Mouse (Mus musculus): ENCODE results near the gene Luc7l3. TPM values are rescaled to one million over a fixed set of nuclear protein-coding genes. Genes with fewer than 3 reads are reported as not detected.
"Not testable (repeated sequence)": the region's sequence is repeated elsewhere in the genome, so short reads cannot be mapped to it uniquely, and the experiment has no call there.

The Luc7l3 gene
- polyA plus RNA-seq, 1 experiment from 2014 or later, result 165 TPM

DNA sequence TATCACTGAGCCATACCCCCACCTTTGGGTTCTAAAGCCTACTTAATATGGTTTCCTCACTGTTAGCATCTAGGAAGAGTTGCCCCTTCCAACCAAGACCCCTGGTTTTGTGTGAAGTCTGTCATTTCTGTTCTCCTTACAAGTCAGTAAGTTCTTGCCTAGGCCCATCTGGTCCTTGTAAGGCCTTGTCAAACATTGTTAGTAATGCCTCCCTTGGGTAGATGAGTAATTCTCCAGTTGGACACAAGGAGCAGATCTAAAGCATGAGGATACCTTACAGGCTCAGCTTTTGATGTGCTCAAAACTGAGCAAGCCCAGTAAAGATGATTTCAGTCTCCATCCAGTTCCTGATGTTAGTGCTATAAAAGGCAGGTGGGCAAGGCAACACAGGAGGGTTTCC is 53.0 kb downstream of the Luc7l3 start:
- Histone ChIP-seq H3K9ac (replicated peaks) (no peak overlapping the region), H3K4me2 (replicated peaks) (no peak overlapping the region), H3K9me3 (no peaks in the 10 kb centered on the region), H3K36me3 (no peaks in the 10 kb centered on the region), H3K4me1 (replicated peaks) (peaks cover 9% of the 10 kb centered on the region), H3K27ac (no peak overlapping the region), H3K27me3 (no peaks in the 10 kb centered on the region), H3K4me3 (replicated peaks) (no peak overlapping the region)
- no peak for ATAC-seq

DNA sequence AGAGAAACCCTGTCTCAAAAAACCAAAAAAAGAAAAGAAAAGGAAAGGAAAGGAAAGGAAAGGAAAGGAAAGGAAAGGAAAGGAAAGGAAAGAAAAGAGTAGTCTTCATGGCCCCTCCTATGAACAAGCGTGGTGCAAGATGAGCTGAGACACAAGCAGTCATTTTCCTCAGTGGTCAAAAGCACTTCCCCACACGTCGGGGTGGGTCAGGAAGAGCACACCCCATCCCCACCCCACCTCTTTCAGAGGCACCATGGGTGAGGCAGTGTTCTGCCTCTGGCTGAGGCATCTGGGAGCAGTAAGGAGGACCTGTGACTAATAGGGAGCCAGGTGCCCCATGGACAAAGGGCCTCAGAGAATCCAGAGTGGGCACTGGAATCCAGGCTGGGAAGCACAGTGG is 55.6 kb downstream of the Luc7l3 start:
- not testable (repeated sequence) for H3K27me3 ChIP-seq; H3K4me3 ChIP-seq (replicated peaks); ATAC-seq; H3K36me3 ChIP-seq; H3K4me1 ChIP-seq (replicated peaks); H3K4me2 ChIP-seq (replicated peaks); H3K9ac ChIP-seq (replicated peaks); H3K9me3 ChIP-seq; H3K27ac ChIP-seq
- 82% methylated on average over 3 of the region's 3 CpGs for WGBS

DNA sequence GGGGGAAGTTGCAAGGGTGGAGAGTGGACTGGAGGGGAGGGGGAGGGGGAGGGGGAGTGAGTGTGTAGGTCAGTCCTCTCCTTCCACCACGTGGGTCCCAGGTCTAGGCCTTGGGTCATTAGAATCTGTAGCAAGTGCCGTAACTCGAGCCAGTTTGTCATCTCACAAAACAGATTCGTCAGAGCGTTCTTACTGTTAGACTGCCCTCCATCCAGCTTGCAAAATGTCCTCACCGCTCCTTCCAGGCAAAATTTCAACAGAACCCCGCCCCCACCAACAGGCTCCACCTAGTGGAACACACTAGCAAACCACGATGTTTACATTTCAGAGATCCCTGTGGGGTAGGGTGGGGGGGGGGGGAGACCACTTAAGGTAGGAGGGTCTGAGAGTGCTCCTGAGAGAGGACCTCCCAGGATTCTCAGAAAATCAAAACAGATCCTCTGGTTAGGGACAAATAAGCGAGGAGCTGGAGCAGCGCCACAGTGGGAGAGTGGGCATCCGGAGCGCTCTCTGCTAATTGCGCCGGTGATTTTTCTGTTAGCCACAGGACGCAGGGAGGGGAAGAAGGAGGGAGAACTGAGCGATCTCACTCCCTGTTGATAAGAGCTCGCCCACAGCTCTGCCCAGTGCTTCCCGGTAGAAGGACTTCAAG is 56.5 kb downstream of the Luc7l3 start:
- Histone ChIP-seq H3K27me3 (no peaks in the 10 kb centered on the region), H3K27ac (peak overlapping the region; percentile 4; the same call in 1 of the 2 replicates), H3K4me3 (replicated peaks) (peak overlapping the region; percentile 36), H3K9me3 (no peaks in the 10 kb centered on the region), H3K4me2 (replicated peaks) (peak overlapping the region; percentile 55), H3K4me1 (replicated peaks) (peaks cover 9% of the 10 kb centered on the region), H3K36me3 (no peaks in the 10 kb centered on the region), H3K9ac (replicated peaks) (peak overlapping the region; percentile 33; the same call in 1 of the 2 replicates)
- 1% methylated on average over 18 of the region's 18 CpGs for WGBS
- peak; percentile 57 for ATAC-seq

DNA sequence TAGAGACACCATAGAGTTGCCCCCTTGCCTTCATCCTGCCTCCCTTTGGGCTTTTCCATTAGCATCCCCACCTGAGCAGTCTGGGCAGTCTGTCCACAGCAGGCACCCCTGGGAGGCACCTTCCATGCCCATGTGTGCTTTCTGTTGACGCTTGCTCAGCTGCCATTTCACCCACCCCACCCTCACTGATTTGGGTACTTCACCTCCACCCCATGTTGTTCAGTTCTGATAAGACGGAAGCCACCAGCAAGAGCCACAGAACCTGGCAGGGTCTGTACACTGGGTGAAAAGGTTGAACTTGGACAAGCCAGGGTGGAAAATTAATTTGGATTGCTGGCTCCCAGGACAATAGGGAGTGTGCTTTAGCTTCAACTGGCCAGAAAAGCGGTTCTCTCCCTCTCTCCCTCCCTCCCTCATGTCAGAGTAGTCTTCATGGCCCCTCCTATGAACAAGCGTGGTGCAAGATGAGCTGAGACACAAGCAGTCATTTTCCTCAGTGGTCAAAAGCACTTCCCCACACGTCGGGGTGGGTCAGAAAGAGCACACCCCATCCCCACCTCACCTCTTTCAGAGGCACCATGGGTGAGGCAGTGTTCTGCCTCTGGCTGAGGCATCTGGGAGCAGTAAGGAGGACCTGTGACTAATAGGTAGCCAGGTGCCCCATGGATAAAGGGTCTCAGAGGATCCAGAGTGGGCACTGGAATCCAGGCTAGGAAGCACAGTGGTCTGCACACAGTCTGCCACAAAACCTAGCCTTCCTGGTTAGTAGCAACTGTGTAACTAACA is 60.0 kb downstream of the Luc7l3 start:
- H3K27ac ChIP-seq, result no peak overlapping the region
- no peaks in the 10 kb centered on the region for H3K27me3 ChIP-seq
- 75% methylated on average over 6 of the region's 6 CpGs for WGBS
- H3K36me3 ChIP-seq, result no peaks in the 10 kb centered on the region
- ATAC-seq, result no peak
- H3K4me1 ChIP-seq (replicated peaks), result peaks cover 9% of the 10 kb centered on the region
- H3K9ac ChIP-seq (replicated peaks), result no peak overlapping the region
- H3K9me3 ChIP-seq, result no peaks in the 10 kb centered on the region
- no peak overlapping the region for H3K4me2 ChIP-seq (replicated peaks)
- H3K4me3 ChIP-seq (replicated peaks), result no peak overlapping the region

DNA sequence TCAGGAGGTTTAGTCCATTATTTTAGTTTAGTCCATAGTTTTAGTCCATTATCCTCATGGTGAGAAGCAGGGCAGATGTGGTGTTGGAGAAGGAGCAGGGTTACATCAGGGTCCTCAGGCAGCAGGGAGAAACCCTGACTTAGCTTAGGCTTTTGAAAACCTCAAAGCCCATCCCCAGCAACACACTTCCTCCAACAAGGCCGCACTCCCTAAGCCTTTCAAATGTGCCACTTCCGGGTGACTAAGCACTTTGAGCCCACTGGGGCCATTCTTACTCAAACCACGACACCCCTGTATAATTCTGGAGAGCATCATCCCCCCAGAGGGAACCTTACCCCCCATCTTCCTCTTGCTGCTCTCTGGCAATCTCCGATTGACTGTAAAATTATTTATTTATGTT is 62.0 kb downstream of the Luc7l3 start:
- no peak for ATAC-seq
- H3K4me2 ChIP-seq (replicated peaks), result no peak overlapping the region
- no peak overlapping the region for H3K27ac ChIP-seq
- H3K36me3 ChIP-seq, result no peaks in the 10 kb centered on the region
- H3K4me3 ChIP-seq (replicated peaks), result no peak overlapping the region
- H3K4me1 ChIP-seq (replicated peaks), result peaks cover under 1% of the 10 kb centered on the region; the same call in 1 of the 2 replicates
- H3K27me3 ChIP-seq, result no peaks in the 10 kb centered on the region
- no peaks in the 10 kb centered on the region for H3K9me3 ChIP-seq
- 72% methylated on average over 4 of the region's 4 CpGs for WGBS
- H3K9ac ChIP-seq (replicated peaks), result no peak overlapping the region

DNA sequence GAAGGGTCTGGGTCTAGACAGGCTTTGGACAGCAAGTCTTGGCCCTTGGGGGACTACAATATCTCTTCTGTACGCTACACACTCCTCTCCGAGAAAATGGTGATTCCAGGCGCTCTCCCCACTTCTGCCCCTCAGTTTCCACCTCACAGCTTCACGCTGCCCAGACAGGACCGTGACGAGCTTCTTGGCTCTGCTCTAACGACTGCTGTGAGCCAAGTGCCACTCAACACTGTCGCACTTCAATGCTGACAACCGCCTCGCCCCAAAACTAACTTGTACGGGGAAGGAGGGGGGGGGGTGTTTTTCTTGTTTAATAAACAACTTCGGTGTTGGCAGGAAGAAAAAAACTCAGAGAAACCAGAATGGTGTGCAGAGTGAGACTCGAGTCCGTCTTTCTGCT is 63.8 kb downstream of the Luc7l3 start:
- no peak for ATAC-seq
- no peaks in the 10 kb centered on the region for H3K36me3 ChIP-seq

DNA sequence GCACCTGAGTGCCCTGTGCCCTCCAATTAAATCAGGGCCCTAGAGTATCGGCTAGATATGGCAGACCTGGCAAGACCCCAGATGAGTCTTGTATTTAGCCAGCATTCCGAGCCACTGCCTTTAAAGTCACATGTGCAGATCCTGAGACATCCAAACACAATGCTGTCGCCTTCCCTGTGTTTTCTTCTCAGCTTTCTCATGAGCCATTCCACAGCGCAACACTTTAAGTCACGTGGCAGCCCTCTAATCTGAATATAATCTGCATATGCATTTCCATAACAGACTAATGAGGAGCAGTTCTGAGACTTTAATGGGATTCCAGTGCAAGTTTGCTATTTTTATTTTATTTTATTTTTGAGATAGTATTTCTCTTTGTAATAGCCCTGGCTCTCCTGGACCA is 66.1 kb downstream of the Luc7l3 start:
- no peak for ATAC-seq
- Histone ChIP-seq H3K36me3 (no peaks in the 10 kb centered on the region), H3K4me3 (replicated peaks) (no peak overlapping the region), H3K27me3 (no peaks in the 10 kb centered on the region), H3K4me1 (replicated peaks) (no peaks in the 10 kb centered on the region), H3K4me2 (replicated peaks) (no peak overlapping the region), H3K27ac (no peak overlapping the region), H3K9ac (replicated peaks) (no peak overlapping the region), H3K9me3 (no peaks in the 10 kb centered on the region)
- WGBS, result 56% methylated on average over 5 of the region's 5 CpGs

More for the DNA sequence above, 63.8 kb downstream of the Luc7l3 start:
- Histone ChIP-seq H3K9ac (replicated peaks) (no peak overlapping the region), H3K27ac (no peak overlapping the region), H3K27me3 (no peaks in the 10 kb centered on the region), H3K4me2 (replicated peaks) (no peak overlapping the region), H3K9me3 (no peaks in the 10 kb centered on the region), H3K4me3 (replicated peaks) (no peak overlapping the region), H3K4me1 (replicated peaks) (no peaks in the 10 kb centered on the region; the same call in 1 of the 2 replicates)
- 77% methylated on average over 14 of the region's 14 CpGs for WGBS

DNA sequence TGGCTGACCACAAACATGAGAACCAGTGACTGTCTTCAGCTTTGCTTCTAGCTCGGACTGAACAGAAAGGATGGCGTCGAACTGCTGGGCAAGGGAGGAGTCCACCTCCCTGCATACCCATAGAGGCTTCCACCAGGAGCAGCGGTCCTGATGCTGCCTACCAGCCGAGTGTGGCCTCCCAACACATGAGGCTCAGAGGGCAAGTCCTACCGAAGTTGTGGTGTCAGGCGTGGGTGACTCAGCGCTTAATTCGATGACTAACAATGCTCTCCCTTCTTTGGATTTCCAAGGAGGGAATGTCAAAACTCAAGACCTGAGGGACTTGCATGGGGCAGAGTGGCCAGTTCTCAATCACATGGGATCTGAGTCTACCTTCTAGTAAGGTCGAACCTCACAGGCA is 68.1 kb downstream of the Luc7l3 start:
- Histone ChIP-seq H3K4me2 (replicated peaks) (no peak overlapping the region), H3K4me1 (replicated peaks) (no peaks in the 10 kb centered on the region), H3K9ac (replicated peaks) (no peak overlapping the region), H3K9me3 (no peaks in the 10 kb centered on the region), H3K4me3 (replicated peaks) (no peak overlapping the region), H3K36me3 (no peaks in the 10 kb centered on the region), H3K27ac (no peak overlapping the region), H3K27me3 (no peaks in the 10 kb centered on the region)
- 92% methylated on average over 10 of the region's 10 CpGs for WGBS
- no peak for ATAC-seq

DNA sequence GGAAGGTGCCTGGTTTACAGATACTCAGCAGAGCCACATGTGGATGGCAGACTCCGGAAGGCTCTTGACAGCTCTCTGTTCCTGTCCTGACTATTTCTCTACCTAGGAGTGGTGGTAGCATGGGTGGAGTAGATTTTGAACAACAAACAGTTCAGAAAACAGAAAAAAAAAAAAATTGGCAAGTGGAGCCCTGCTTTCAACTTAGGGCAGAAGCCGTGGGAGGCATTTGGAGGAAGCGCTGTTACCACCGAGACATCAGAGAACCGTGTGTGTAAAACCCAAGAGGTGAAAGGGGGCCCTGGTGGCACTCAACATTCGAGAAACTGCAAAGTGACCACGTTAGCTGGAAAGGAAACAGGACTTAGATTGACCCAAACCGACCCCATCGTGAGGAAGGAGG is 68.6 kb downstream of the Luc7l3 start:
- Histone ChIP-seq H3K9ac (replicated peaks) (no peak overlapping the region), H3K4me3 (replicated peaks) (no peak overlapping the region)
- 86% methylated on average over 9 of the region's 9 CpGs for WGBS

DNA sequence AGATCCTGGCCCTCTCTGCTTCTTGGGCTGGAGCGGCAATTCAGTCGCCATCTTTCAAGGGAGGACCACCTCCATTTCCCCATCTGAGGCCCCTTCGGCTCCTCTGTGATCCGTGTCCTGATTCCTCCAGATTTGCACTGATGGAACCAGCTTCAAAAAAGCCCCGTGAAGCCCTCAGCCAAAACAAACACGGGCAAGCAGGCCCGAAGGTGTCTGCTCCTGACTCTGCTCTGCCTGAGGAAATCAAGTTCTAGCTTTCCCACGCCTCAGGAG is 75.1 kb downstream of the Luc7l3 start:
- WGBS, result 74% methylated on average over 8 of the region's 8 CpGs
- peak overlapping the region; percentile 75 for H3K27ac ChIP-seq
- H3K4me1 ChIP-seq (replicated peaks), result peaks cover 44% of the 10 kb centered on the region
- H3K4me2 ChIP-seq (replicated peaks), result no peak overlapping the region
- peaks cover 6% of the 10 kb centered on the region; the same call in 1 of the 2 replicates for H3K27me3 ChIP-seq
- no peaks in the 10 kb centered on the region for H3K9me3 ChIP-seq
- H3K4me3 ChIP-seq (replicated peaks), result no peak overlapping the region
- H3K36me3 ChIP-seq, result no peaks in the 10 kb centered on the region
- ATAC-seq, result no peak
- no peak overlapping the region for H3K9ac ChIP-seq (replicated peaks)

More for the DNA sequence above, 68.6 kb downstream of the Luc7l3 start:
- no peaks in the 10 kb centered on the region for H3K36me3 ChIP-seq
- H3K4me2 ChIP-seq (replicated peaks), result no peak overlapping the region
- no peaks in the 10 kb centered on the region for H3K9me3 ChIP-seq
- H3K27me3 ChIP-seq, result no peaks in the 10 kb centered on the region
- ATAC-seq, result no peak
- no peak overlapping the region for H3K27ac ChIP-seq
- H3K4me1 ChIP-seq (replicated peaks), result no peaks in the 10 kb centered on the region

DNA sequence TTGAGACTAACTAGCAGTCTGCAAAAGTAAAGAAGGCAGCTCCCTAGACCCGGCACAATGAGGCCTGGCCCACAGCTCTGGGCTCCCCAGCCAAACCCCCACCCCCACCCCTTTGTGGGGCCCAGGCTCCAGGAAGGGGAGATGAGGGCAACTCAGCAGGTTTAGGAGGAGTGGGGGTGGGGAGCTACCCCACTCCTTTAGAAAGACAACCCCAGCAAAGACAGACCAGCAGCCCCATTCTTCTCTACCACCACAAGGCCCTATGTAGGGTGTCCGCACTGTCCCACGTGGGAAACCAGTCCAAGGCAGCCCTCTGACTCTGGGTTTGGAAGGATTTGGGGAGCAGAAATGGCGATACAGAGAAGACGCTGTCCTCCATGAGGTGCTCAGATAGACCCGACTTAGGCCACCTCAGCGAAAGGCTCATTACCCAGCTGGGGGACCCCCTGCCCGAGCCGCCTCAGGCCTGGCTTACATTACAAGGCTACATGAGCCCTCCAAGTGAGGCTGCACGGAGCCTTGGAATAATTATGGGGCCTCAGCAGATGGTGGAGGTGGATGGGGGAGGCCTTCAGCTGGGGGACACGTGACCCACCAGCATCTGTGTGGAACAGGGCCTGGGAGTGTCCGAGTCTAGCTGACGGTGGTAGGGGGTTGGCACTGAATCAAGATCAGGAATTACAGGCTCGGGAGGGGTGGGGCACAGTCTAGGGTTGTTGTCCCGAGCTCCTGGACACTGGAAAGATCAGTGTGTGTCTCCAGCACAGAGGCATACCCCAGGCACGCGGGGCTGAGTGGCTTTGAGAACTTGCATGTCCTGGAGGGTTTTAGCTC is 75.6 kb downstream of the Luc7l3 start, which contains the start of gene Wfikkn2:
Gene Wfikkn2 (minus strand): TSS at position 51 of the 834 bp plus-strand sequence.
- no peak within 1 kb of the TSS for H3K4me2 ChIP-seq (replicated peaks)
- 42% methylated on average over 17 of the region's 17 CpGs for WGBS
- peak; percentile 87 for ATAC-seq

DNA sequence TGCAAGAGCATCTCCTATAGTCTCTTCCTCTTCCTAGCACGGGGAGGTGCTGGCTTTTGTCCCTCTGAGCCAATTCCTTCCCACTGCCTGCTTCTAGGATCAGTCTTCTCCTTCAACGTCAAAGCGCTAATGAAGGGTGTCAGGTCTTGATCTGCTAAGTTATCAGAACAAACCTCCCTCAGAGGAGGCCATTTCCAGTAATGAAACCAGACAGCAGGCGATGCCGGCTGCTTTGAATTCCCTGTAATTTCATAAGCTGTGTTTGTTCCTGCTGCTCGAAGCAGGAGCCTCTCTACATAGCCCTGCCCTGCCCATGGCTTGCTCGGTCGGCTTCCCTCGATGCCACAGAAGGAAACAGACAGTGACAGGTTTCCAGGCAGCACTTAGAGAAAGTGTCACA is 77.4 kb downstream of the Luc7l3 start:
- no peak for ATAC-seq
- Histone ChIP-seq H3K36me3 (no peaks in the 10 kb centered on the region), H3K4me1 (replicated peaks) (peaks cover 54% of the 10 kb centered on the region), H3K9ac (replicated peaks) (no peak overlapping the region), H3K9me3 (no peaks in the 10 kb centered on the region), H3K27ac (0 out of 2 replicates have a peak overlapping the region, but pooled peaks have one; percentile 10), H3K4me3 (replicated peaks) (no peak overlapping the region), H3K27me3 (peaks cover 7% of the 10 kb centered on the region; the same call in 1 of the 2 replicates), H3K4me2 (replicated peaks) (no peak overlapping the region)
- WGBS, result 59% methylated on average over 9 of the region's 9 CpGs

More for the DNA sequence above, 75.6 kb downstream of the Luc7l3 start, which contains the start of gene Wfikkn2:
- H3K27ac ChIP-seq, result peak within 1 kb of the TSS; percentile 75
- H3K4me1 ChIP-seq (replicated peaks), result peaks cover 44% of the 10 kb centered on the region
- peaks cover 7% of the 10 kb centered on the region; the same call in 1 of the 2 replicates for H3K27me3 ChIP-seq
- H3K4me3 ChIP-seq (replicated peaks), result no peak within 1 kb of the TSS
- H3K9me3 ChIP-seq, result no peaks in the 10 kb centered on the region
- H3K9ac ChIP-seq (replicated peaks), result no peak within 1 kb of the TSS
- H3K36me3 ChIP-seq, result no peaks in the 10 kb centered on the region
